ENCODE assay signal across 26 mouse cellular contexts in genomic region chr1:36807782-36808565, GRCm38 (mm10). TPM values are rescaled to one million over a fixed set of nuclear protein-coding genes. Genes with fewer than 3 reads are reported as not detected.
DNase-seq lines count a peak whose midpoint lies in the region; ATAC-seq and TF ChIP-seq lines count a peak whose summit lies in the region.
"Had no signal": no experiment of that assay in that cellular context is flagged by ENCODE, and none has a peak within 500 bp of the region (broad histone marks: within the 10 kb centered on the region; RNA-seq: fewer than 3 reads in every experiment).

No protein-coding gene starts in this region.

- H3K36me3 ChIP-seq in heart, embryonic 10.5 days = peaks cover 96% of the 10 kb centered on the region
- H3K36me3 ChIP-seq in spleen, adult 2 months (ENCODE audit: control insufficient read depth, insufficient read depth, low read length) = peaks cover 54% of the 10 kb centered on the region
- H3K36me3 ChIP-seq in liver, embryonic 14.5 days (replicated peaks; ENCODE audit: control insufficient read depth, insufficient read depth, low read depth) = peaks cover 94% of the 10 kb centered on the region
- H3K36me3 ChIP-seq in hindbrain, embryonic 16.5 days (ENCODE audit: control insufficient read depth, insufficient read depth, low read length) = peaks cover 49% of the 10 kb centered on the region
- H3K36me3 ChIP-seq in forebrain, embryonic 10.5 days (replicated peaks) = peaks cover 100% of the 10 kb centered on the region

- no peak overlapping the region for H3K4me2 ChIP-seq in liver, embryonic 14.5 days (ENCODE audit: low read depth)
- H3K4me2 ChIP-seq in hindbrain, embryonic 16.5 days (ENCODE audit: low read length) = no peak overlapping the region
- H3K4me2 ChIP-seq: heart, embryonic 11.5 days; kidney, embryonic 15.5 days; limb, embryonic 15.5 days; midbrain, embryonic 13.5 days; neural tube, embryonic 15.5 days had no signal

- no peak for TF ChIP-seq CTCF in spleen, adult 2 months (IDR thresholded peaks at IDR 0.05; ENCODE audit: extremely low read depth, insufficient read depth, insufficient read length, insufficient replicate concordance)
- no peak for TF ChIP-seq CTCF in liver, embryonic 14.5 days (IDR thresholded peaks at IDR 0.05; ENCODE audit: low read depth)

- no peaks in the 10 kb centered on the region for H3K27me3 ChIP-seq in heart, embryonic 10.5 days (ENCODE audit: insufficient read depth, poor library complexity, severe bottlenecking)
- no peaks in the 10 kb centered on the region for H3K27me3 ChIP-seq in spleen, adult 2 months (ENCODE audit: control insufficient read depth, insufficient read depth, low read length)
- no peaks in the 10 kb centered on the region for H3K27me3 ChIP-seq in liver, embryonic 14.5 days (ENCODE audit: control insufficient read depth, insufficient read depth, low read length)
- no peaks in the 10 kb centered on the region for H3K27me3 ChIP-seq in hindbrain, embryonic 16.5 days (replicated peaks; ENCODE audit: control insufficient read depth, insufficient read depth, low read length)
- H3K27me3 ChIP-seq in forebrain, embryonic 10.5 days (ENCODE audit: poor library complexity, severe bottlenecking) = no peaks in the 10 kb centered on the region
- H3K27me3 ChIP-seq: CH12.LX; kidney, embryonic 15.5 days; limb, embryonic 15.5 days; midbrain, embryonic 13.5 days; neural tube, embryonic 15.5 days had no signal

- no peak for TF ChIP-seq POLR2A in spleen, adult 2 months (IDR thresholded peaks at IDR 0.05; ENCODE audit: low read depth, low read length)

- TF ChIP-seq EP300 in liver, embryonic 14.5 days (IDR thresholded peaks at IDR 0.05; ENCODE audit: low read depth) = no peak

- H3K27ac ChIP-seq in heart, embryonic 10.5 days = no peak overlapping the region
- H3K27ac ChIP-seq in spleen, adult 2 months (ENCODE audit: insufficient read depth, low read length) = 0 out of 2 replicates have a peak overlapping the region, but pooled peaks have one; percentile 30
- no peak overlapping the region for H3K27ac ChIP-seq in liver, embryonic 14.5 days
- H3K27ac ChIP-seq in hindbrain, embryonic 16.5 days (ENCODE audit: low read depth, low read length) = no peak overlapping the region
- no peak overlapping the region for H3K27ac ChIP-seq in forebrain, embryonic 10.5 days
- H3K27ac ChIP-seq: embryonic facial prominence, embryonic 10.5 days; hindbrain, postnatal 0 days; kidney, embryonic 15.5 days; limb, embryonic 15.5 days; midbrain, embryonic 13.5 days; neural tube, embryonic 15.5 days had no signal

- 93% methylated on average over 14 of the region's 14 CpGs for WGBS in heart, embryonic 10.5 days
- WGBS in spleen, adult 2 months = 94% methylated on average over 14 of the region's 14 CpGs
- 87% methylated on average over 14 of the region's 14 CpGs for WGBS in liver, embryonic 14.5 days (ENCODE audit: insufficient replicate concordance)
- 92% methylated on average over 14 of the region's 14 CpGs for WGBS in hindbrain, embryonic 16.5 days
- WGBS in forebrain, embryonic 10.5 days = 96% methylated on average over 14 of the region's 14 CpGs

- peak; percentile 67 for DNase-seq in heart, embryonic 10.5 days (ENCODE audit: low spot score)
- DNase-seq in heart, adult 9 months (ENCODE audit: low spot score in 2 of 2) = no peak
- no peak for DNase-seq in spleen, adult 2 months (ENCODE audit: low read depth in 1 of 2, low spot score in 2 of 2)
- DNase-seq in spleen, adult 12 weeks (ENCODE audit: low spot score) = no peak
- DNase-seq in liver, embryonic 14.5 days (ENCODE audit: low read depth in 3 of 3, low spot score in 3 of 3) = no peak
- DNase-seq in forebrain, embryonic 10.5 days (ENCODE audit: extremely low spot score, low spot score) = no peak
- DNase-seq in kidney, postnatal 25 days = no peak
- DNase-seq: adrenal gland, postnatal 36 days; cerebellum, adult 2 months; gastrocnemius, postnatal 36 days; heart, postnatal 14 days; lung, postnatal 10 days; right cerebral cortex, postnatal 14 days; thymus, adult 2 months had no signal

- no peaks in the 10 kb centered on the region for H3K9me3 ChIP-seq in heart, embryonic 10.5 days
- no peaks in the 10 kb centered on the region for H3K9me3 ChIP-seq in liver, embryonic 14.5 days (ENCODE audit: control insufficient read depth, low read length)
- H3K9me3 ChIP-seq in hindbrain, embryonic 16.5 days (ENCODE audit: control insufficient read depth, low read length) = no peaks in the 10 kb centered on the region
- H3K9me3 ChIP-seq in forebrain, embryonic 10.5 days = no peaks in the 10 kb centered on the region
- H3K9me3 ChIP-seq: embryonic facial prominence, embryonic 10.5 days; kidney, embryonic 15.5 days; limb, embryonic 15.5 days; midbrain, embryonic 13.5 days; neural tube, embryonic 15.5 days had no signal

- H3K9ac ChIP-seq in liver, embryonic 14.5 days (replicated peaks) = no peak overlapping the region
- no peak overlapping the region for H3K9ac ChIP-seq in hindbrain, embryonic 16.5 days (ENCODE audit: low read depth, low read length)
- H3K9ac ChIP-seq: kidney, embryonic 15.5 days; limb, embryonic 15.5 days; midbrain, embryonic 13.5 days; neural tube, embryonic 15.5 days had no signal

- peak; percentile 63 for ATAC-seq in liver, embryonic 14.5 days (ENCODE audit: insufficient read depth)
- ATAC-seq in hindbrain, embryonic 16.5 days = no peak
- ATAC-seq: forebrain, embryonic 14.5 days; hindbrain, postnatal 0 days; intestine, postnatal 0 days; midbrain, embryonic 13.5 days had no signal

- no peaks in the 10 kb centered on the region for H3K4me1 ChIP-seq in heart, embryonic 10.5 days
- H3K4me1 ChIP-seq in spleen, adult 2 months (ENCODE audit: control insufficient read depth, insufficient read depth, insufficient read length) = no peaks in the 10 kb centered on the region
- no peaks in the 10 kb centered on the region for H3K4me1 ChIP-seq in liver, embryonic 14.5 days (replicated peaks; ENCODE audit: control insufficient read depth in 2 of 2, insufficient read depth in 2 of 2, low read length in 1 of 2)
- H3K4me1 ChIP-seq in hindbrain, embryonic 16.5 days (ENCODE audit: control insufficient read depth, insufficient read depth, low read depth, low read length) = no peaks in the 10 kb centered on the region
- no peaks in the 10 kb centered on the region for H3K4me1 ChIP-seq in forebrain, embryonic 10.5 days
- H3K4me1 ChIP-seq: embryonic facial prominence, embryonic 10.5 days; kidney, embryonic 15.5 days; limb, embryonic 15.5 days; midbrain, embryonic 13.5 days; neural tube, embryonic 15.5 days had no signal

- H3K4me3 ChIP-seq in heart, embryonic 10.5 days = no peak overlapping the region
- H3K4me3 ChIP-seq in spleen, adult 2 months (ENCODE audit: extremely low read depth, insufficient read depth, insufficient read length) = no peak overlapping the region
- H3K4me3 ChIP-seq in liver, embryonic 14.5 days (ENCODE audit: insufficient read depth in 1 of 2, low read depth in 2 of 2, low read length in 2 of 2) = no peak overlapping the region
- H3K4me3 ChIP-seq in hindbrain, embryonic 16.5 days (ENCODE audit: low read length) = no peak overlapping the region
- H3K4me3 ChIP-seq in forebrain, embryonic 10.5 days = no peak overlapping the region
- H3K4me3 ChIP-seq: embryonic facial prominence, embryonic 10.5 days; kidney, embryonic 15.5 days; limb, embryonic 15.5 days; midbrain, embryonic 13.5 days; myocyte; neural tube, embryonic 15.5 days had no signal

RNA-seq across cellular contexts. Expression of gene Zap70, which starts 46.4 kb away (rescaled TPM):
- 0.05 and 0.27 TPM in 2 replicates for polyA plus RNA-seq in heart, embryonic 10.5 days (2016; fragmentation: Nextera tagmentation; extraction: Ambion mirVana)
- polyA plus RNA-seq in spleen, adult 2 months (2012; rRNA removed) = 40.5 and 59.0 TPM in 2 replicates
- 0.04 and 0.06 TPM in 2 replicates for polyA plus RNA-seq in liver, embryonic 14.5 days (2012; rRNA removed)
- not detected in 2 replicates for polyA plus RNA-seq in liver, embryonic 14.5 days (2014; fragmentation: Nextera tagmentation; extraction: Ambion mirVana)
- 2.4 TPM in 2 replicates for polyA plus RNA-seq in hindbrain, embryonic 16.5 days (2015; fragmentation: Nextera tagmentation; extraction: Ambion mirVana)
- polyA plus RNA-seq in forebrain, embryonic 10.5 days (2016; fragmentation: Nextera tagmentation; extraction: Ambion mirVana) = 0.33 and 0.43 TPM in 2 replicates

Comparison
In these comparisons a context has a peak if more than half of its experiments do, and no peak if none do; other contexts are left out.
1. RNA of gene Zap70, which starts 46.4 kb away (polyA plus RNA-seq): 40.5 to 59.0 TPM in spleen, adult 2 months; 2.4 TPM in hindbrain, embryonic 16.5 days, 0.33 to 0.43 TPM in forebrain, embryonic 10.5 days, 0.04 to 0.06 TPM in liver, embryonic 14.5 days and 0.05 to 0.27 TPM in heart, embryonic 10.5 days; every median in the first group is over 10 times any median in the second.